Mouse (Mus musculus): ENCODE results near the gene Prrc2a. TPM values are rescaled to one million over a fixed set of nuclear protein-coding genes. Genes with fewer than 3 reads are reported as not detected.

Prrc2a gene
- polyA plus RNA-seq, 1 experiment from 2014 or later = 281 TPM

- Histone ChIP-seq H3K27me3 (ENCODE audit: control insufficient read depth, insufficient read depth, low read length) (no peaks in the 10 kb centered on the region), H3K9me3 (ENCODE audit: control insufficient read depth, low read length) (no peaks in the 10 kb centered on the region), H3K4me1 (replicated peaks; ENCODE audit: control insufficient read depth, insufficient read depth, low read length) (peaks cover 3% of the 10 kb centered on the region; the same call in 1 of the 2 replicates), H3K4me3 (ENCODE audit: low read depth, low read length) (no peak overlapping the region), H3K4me2 (ENCODE audit: low read depth, low read length, severe bottlenecking) (no peak overlapping the region), H3K36me3 (ENCODE audit: control insufficient read depth, insufficient read depth, low read length) (no peaks in the 10 kb centered on the region), H3K9ac (ENCODE audit: low read length) (no peak overlapping the region), H3K27ac (ENCODE audit: low read depth, low read length) (no peak overlapping the region)
- no peak for DNase-seq (ENCODE audit: low spot score)
- ATAC-seq (replicated peaks; ENCODE audit: low FRiP score) = no peak
- WGBS = 20% methylated on average over 4 of the region's 4 CpGs
These were observed 4.0 kb upstream of the Prrc2a start for GRCm38 (mm10) chr17:35168541-35169207.

DNA sequence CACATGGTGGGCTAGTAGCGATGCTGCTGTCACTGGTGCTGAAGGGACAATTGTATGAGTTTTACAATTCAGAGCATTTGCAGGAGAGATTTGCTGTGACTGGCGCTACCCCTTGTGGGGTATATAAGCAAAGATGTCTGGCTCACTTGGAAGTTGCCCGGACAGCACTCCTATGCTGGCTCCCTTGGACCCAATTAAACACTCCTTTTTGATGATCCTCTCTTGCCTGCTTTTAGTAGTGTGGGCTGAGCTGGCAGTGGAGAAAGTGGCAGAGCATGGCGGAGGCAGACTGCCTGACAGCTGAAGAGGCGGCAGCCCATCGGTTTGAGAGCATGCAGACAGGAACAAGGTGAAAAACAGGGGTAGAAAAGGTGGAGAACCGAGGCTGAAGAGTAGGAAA, 3.1 kb upstream of the Prrc2a start:
- no peaks in the 10 kb centered on the region for H3K9me3 ChIP-seq (ENCODE audit: control insufficient read depth, low read length)
- WGBS = 87% methylated on average over 7 of the region's 7 CpGs
- ATAC-seq (replicated peaks; ENCODE audit: low FRiP score) (no peak), DNase-seq (ENCODE audit: low spot score) (no peak)
- no peaks in the 10 kb centered on the region for H3K27me3 ChIP-seq (ENCODE audit: control insufficient read depth, insufficient read depth, low read length)
- no peak overlapping the region for H3K4me3 ChIP-seq (ENCODE audit: low read depth, low read length)
- no peak overlapping the region for H3K27ac ChIP-seq (ENCODE audit: low read depth, low read length)
- no peaks in the 10 kb centered on the region for H3K36me3 ChIP-seq (ENCODE audit: control insufficient read depth, insufficient read depth, low read length)
- H3K4me2 ChIP-seq (ENCODE audit: low read depth, low read length, severe bottlenecking) = no peak overlapping the region
- H3K4me1 ChIP-seq (replicated peaks; ENCODE audit: control insufficient read depth, insufficient read depth, low read length) = peaks cover 6% of the 10 kb centered on the region
- no peak overlapping the region for H3K9ac ChIP-seq (ENCODE audit: low read length)

DNA sequence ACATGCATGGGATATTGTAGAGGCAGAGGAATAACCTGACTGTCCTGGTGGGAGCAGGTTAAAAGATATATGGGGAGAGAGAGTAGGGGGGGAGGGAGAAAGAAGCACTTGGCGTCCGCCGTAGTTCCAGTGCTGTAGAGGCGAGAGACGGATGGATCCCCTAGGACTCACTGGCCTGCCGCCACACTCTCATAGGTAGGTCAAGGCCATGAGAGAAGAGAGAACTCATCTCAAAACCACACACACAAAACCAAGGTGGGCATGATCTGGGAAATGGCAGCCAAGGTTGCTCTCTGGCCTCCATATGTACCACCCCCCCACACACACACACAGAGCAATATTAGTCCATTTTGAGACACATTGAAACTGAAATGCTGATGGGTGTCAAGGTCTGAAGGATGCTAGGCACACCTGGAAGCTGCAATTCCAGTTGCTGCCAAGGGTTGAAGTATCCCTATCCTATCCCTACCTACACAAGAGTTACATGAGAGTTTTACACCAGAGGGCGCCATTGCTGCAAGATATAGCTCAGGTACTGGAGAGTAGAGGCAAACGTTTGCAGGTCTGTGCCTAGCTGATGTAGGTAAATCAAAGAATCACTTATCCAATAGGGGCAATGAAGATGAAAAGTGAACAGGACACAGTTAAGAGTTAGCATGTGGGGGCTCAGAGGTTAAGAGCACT, 1.8 kb upstream of the Prrc2a start:
- H3K36me3 ChIP-seq (ENCODE audit: control insufficient read depth, insufficient read depth, low read length) = peaks cover 6% of the 10 kb centered on the region
- no peaks in the 10 kb centered on the region for H3K27me3 ChIP-seq (ENCODE audit: control insufficient read depth, insufficient read depth, low read length)
- no peak for DNase-seq (ENCODE audit: low spot score)
- peak overlapping the region; percentile 95 for H3K27ac ChIP-seq (ENCODE audit: low read depth, low read length)
- no peak for ATAC-seq (replicated peaks; ENCODE audit: low FRiP score)
- H3K9ac ChIP-seq (ENCODE audit: low read length) = peak overlapping the region; percentile 69
- H3K9me3 ChIP-seq (ENCODE audit: control insufficient read depth, low read length) = no peaks in the 10 kb centered on the region
- H3K4me3 ChIP-seq (ENCODE audit: low read depth, low read length) = peak overlapping the region; percentile 100; the same call in 1 of the 2 replicates
- H3K4me2 ChIP-seq (ENCODE audit: low read depth, low read length, severe bottlenecking) = peak overlapping the region; percentile 67
- 74% methylated on average over 8 of the region's 8 CpGs for WGBS
- peaks cover 9% of the 10 kb centered on the region for H3K4me1 ChIP-seq (replicated peaks; ENCODE audit: control insufficient read depth, insufficient read depth, low read length)

DNA sequence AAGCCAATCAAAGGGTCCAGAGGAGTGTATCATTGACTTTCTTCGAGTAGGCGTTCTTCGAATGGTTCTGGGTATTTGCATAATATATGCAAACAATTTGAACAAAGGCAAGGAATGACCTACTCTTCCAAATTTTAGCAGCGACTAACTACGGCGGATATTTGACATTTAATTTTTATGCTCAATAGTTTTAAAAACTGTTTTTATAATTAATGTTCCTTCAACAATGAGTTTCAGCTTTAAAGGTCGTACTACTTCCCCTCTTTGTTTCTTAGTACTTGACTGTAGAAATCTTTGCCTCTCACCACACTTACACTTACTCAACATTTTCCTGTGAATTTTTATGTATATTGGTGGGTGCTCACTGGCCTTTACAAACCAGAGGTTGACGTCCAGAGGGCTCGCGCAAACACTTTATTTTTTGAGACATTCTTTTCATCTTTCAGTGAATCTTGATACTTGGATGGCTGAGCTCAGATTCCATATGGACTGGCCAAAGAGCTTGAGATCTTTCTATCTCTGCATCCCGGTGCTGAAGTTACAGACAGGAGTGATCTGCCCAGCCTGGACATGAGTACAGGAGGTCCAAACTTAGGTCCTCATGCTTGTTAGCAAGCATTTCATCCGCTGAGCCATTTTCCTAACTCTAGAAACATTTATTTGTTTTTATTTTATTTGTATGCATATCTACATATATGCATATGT, 906 bp upstream of the Prrc2a start:
- Histone ChIP-seq H3K4me1 (replicated peaks; ENCODE audit: control insufficient read depth, insufficient read depth, low read length) (peaks cover 9% of the 10 kb centered on the region), H3K27me3 (ENCODE audit: control insufficient read depth, insufficient read depth, low read length) (no peaks in the 10 kb centered on the region), H3K36me3 (ENCODE audit: control insufficient read depth, insufficient read depth, low read length) (peaks cover 14% of the 10 kb centered on the region), H3K9me3 (ENCODE audit: control insufficient read depth, low read length) (no peaks in the 10 kb centered on the region), H3K4me3 (ENCODE audit: low read depth, low read length) (peak overlapping the region; percentile 100), H3K27ac (ENCODE audit: low read depth, low read length) (peak overlapping the region; percentile 95), H3K9ac (ENCODE audit: low read length) (peak overlapping the region; percentile 69), H3K4me2 (ENCODE audit: low read depth, low read length, severe bottlenecking) (peak overlapping the region; percentile 67)
- WGBS = 25% methylated on average over 12 of the region's 12 CpGs
- peak; percentile 85 for ATAC-seq (replicated peaks; ENCODE audit: low FRiP score)
- DNase-seq (ENCODE audit: low spot score) = no peak

GRCm38 (mm10) chr17:35164218-35164567, 504 bp downstream of the Prrc2a start:
- DNase-seq (ENCODE audit: low spot score) (no peak), ATAC-seq (replicated peaks; ENCODE audit: low FRiP score) (no peak)
- Histone ChIP-seq H3K27ac (ENCODE audit: low read depth, low read length) (peak overlapping the region; percentile 95), H3K4me1 (replicated peaks; ENCODE audit: control insufficient read depth, insufficient read depth, low read length) (peaks cover 9% of the 10 kb centered on the region), H3K27me3 (ENCODE audit: control insufficient read depth, insufficient read depth, low read length) (no peaks in the 10 kb centered on the region), H3K9me3 (ENCODE audit: control insufficient read depth, low read length) (no peaks in the 10 kb centered on the region), H3K4me3 (ENCODE audit: low read depth, low read length) (peak overlapping the region; percentile 100), H3K4me2 (ENCODE audit: low read depth, low read length, severe bottlenecking) (peak overlapping the region; percentile 93), H3K36me3 (ENCODE audit: control insufficient read depth, insufficient read depth, low read length) (peaks cover 27% of the 10 kb centered on the region), H3K9ac (ENCODE audit: low read length) (peak overlapping the region; percentile 100)
- WGBS = 0% methylated on average over 26 of the region's 28 CpGs

DNA sequence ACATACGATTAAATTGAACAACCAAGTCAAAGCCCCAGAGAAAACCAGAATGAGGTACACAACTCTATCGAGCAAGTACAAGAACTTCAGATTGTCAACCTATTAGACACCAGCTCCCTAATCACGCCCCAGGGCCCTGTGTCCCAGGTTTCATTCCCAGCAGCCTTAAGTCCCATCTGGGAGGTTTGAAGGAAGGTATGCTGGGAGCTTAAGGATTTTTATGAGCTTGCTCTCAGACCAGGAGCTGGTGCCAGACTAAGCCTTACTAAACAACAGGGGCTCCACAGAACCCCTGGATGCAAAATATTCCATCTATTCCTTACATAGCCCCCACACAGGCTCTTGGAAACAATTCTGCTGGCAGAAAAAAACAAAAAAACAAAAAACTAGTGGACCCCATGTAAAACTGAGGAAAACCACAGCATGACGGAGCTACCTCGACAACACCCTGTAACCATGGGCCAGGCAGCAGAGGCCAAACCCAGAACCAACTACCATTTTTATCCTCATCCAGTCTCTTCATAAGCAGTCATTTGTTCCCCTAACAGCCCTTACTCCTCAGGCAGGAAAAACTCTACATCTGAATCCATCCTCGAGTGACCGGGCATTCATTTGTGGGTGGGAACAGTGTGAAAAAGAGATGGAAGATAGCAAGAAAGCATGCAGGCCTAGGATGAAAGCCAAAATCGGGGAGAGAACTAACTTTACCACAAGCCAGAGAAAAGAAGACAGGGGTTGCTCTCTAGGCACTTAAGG, 1.2 kb downstream of the Prrc2a start:
- peak overlapping the region; percentile 93 for H3K4me2 ChIP-seq (ENCODE audit: low read depth, low read length, severe bottlenecking)
- DNase-seq (ENCODE audit: low spot score) (no peak), ATAC-seq (replicated peaks; ENCODE audit: low FRiP score) (no peak)
- H3K4me3 ChIP-seq (ENCODE audit: low read depth, low read length) = peak overlapping the region; percentile 100
- H3K36me3 ChIP-seq (ENCODE audit: control insufficient read depth, insufficient read depth, low read length) = peaks cover 31% of the 10 kb centered on the region
- 20% methylated on average over 8 of the region's 8 CpGs for WGBS
- H3K27ac ChIP-seq (ENCODE audit: low read depth, low read length) = peak overlapping the region; percentile 95
- peak overlapping the region; percentile 100 for H3K9ac ChIP-seq (ENCODE audit: low read length)
- no peaks in the 10 kb centered on the region for H3K9me3 ChIP-seq (ENCODE audit: control insufficient read depth, low read length)
- H3K27me3 ChIP-seq (ENCODE audit: control insufficient read depth, insufficient read depth, low read length) = no peaks in the 10 kb centered on the region
- peaks cover 9% of the 10 kb centered on the region for H3K4me1 ChIP-seq (replicated peaks; ENCODE audit: control insufficient read depth, insufficient read depth, low read length)

DNA sequence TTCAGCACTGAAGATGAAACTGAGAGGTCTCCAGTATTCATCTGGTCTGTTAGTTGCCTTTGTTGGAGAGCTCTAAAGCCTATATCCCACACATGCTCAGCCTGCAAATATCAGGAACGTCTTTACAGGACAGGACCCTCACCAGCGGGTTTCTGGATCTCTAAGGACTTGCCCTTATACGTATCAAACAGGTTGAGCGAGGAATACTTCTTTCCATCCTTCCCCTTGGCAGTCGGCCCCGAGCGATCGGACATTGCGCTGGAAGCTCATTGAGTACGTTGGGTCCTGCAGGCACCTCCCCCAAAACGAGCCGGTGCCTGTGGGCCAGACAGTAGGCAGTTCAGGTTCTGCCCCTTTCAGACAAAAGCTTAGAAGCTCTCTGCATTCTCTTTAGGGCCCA, 2.0 kb downstream of the Prrc2a start:
- Histone ChIP-seq H3K4me1 (replicated peaks; ENCODE audit: control insufficient read depth, insufficient read depth, low read length) (peaks cover 9% of the 10 kb centered on the region), H3K27me3 (ENCODE audit: control insufficient read depth, insufficient read depth, low read length) (no peaks in the 10 kb centered on the region), H3K36me3 (ENCODE audit: control insufficient read depth, insufficient read depth, low read length) (peaks cover 38% of the 10 kb centered on the region), H3K9me3 (ENCODE audit: control insufficient read depth, low read length) (no peaks in the 10 kb centered on the region), H3K4me3 (ENCODE audit: low read depth, low read length) (peak overlapping the region; percentile 100), H3K9ac (ENCODE audit: low read length) (peak overlapping the region; percentile 100), H3K27ac (ENCODE audit: low read depth, low read length) (no peak overlapping the region), H3K4me2 (ENCODE audit: low read depth, low read length, severe bottlenecking) (peak overlapping the region; percentile 93)
- no peak for ATAC-seq (replicated peaks; ENCODE audit: low FRiP score)
- 66% methylated on average over 12 of the region's 12 CpGs for WGBS
- peak; percentile 53 for DNase-seq (ENCODE audit: low spot score)

DNA sequence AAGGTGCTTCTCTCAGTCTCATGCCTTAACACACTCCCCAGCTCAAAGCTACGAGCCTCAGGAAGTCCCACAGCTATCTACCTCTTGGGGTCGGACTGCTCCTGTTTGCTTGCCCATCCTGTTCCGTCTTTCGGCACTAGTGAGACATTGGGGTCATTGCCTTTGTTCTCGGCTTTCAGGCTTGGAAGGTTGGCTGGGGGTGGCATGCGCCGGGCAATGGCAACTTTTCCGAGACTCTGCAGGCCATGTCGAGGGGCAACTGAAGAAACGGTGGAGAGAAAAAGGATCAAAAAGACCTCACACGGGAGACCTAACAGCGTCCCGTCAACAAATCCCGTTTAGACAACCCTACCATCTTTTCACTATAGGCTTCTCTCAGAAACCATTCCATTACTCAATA, 2.6 kb downstream of the Prrc2a start:
- Histone ChIP-seq H3K4me3 (ENCODE audit: low read depth, low read length) (no peak overlapping the region), H3K27ac (ENCODE audit: low read depth, low read length) (no peak overlapping the region), H3K36me3 (ENCODE audit: control insufficient read depth, insufficient read depth, low read length) (peaks cover 44% of the 10 kb centered on the region), H3K4me1 (replicated peaks; ENCODE audit: control insufficient read depth, insufficient read depth, low read length) (peaks cover 9% of the 10 kb centered on the region), H3K9ac (ENCODE audit: low read length) (no peak overlapping the region), H3K9me3 (ENCODE audit: control insufficient read depth, low read length) (no peaks in the 10 kb centered on the region), H3K4me2 (ENCODE audit: low read depth, low read length, severe bottlenecking) (peak overlapping the region; percentile 93; the same call in 1 of the 2 replicates), H3K27me3 (ENCODE audit: control insufficient read depth, insufficient read depth, low read length) (no peaks in the 10 kb centered on the region)
- no peak for DNase-seq (ENCODE audit: low spot score)
- no peak for ATAC-seq (replicated peaks; ENCODE audit: low FRiP score)
- WGBS = 84% methylated on average over 14 of the region's 14 CpGs
